Mouse (Mus musculus): ENCODE measurements around the gene Tbcb.

DNA sequence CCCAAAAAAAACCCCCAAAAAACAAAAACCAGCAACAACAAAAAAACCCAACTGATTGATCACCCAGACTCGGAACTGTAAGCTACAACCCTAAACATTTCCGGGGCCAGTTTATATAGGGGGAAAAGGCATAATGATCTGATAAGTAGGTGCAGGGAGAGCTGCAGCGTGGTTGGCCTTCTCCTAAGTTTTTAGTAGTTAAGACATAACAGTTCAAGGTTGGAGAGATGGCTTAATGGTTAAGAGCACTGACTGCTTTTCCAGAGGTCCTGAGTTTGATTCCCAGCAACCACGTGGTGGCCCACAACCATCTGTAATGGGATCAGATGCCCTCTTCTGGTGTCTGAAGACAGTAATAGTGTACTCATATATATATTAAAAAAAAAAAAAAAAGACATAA, 49.5 kb upstream of the Tbcb start:
- TF ChIP-seq CTCF (IDR thresholded peaks at IDR 0.05; ENCODE audit: low read depth) (no peak), EP300 (IDR thresholded peaks at IDR 0.05; ENCODE audit: low read depth) (no peak)
